Mouse (Mus musculus) adrenal gland, postnatal 36 days (tissue): Measurements from ENCODE around the gene Zmym3. TPM values are rescaled to one million over a fixed set of nuclear protein-coding genes. Genes with fewer than 3 reads are reported as not detected.
"Not testable (repeated sequence)": the region's sequence is repeated elsewhere in the genome, so short reads cannot be mapped to it uniquely, and the experiment has no call there.

Source experiments
- DNase-seq, 2 experiments: peaks; one replicate each; pipeline ENCODE4 v3.0.0; 2021; ENCODE audit warnings: mixed read lengths in 1 of 2
- total RNA-seq, 2 experiments: library from RNA; stranded (reverse); gene quantifications; 2 replicates each; pipeline ENCODE4 v1.2.3; 2021

Zmym3 gene
- total RNA-seq, 2 experiments from 2014 or later = 65.0 to 66.3 TPM

GRCm38 (mm10) chrX:101376190-101376968, 44.3 kb downstream of the Zmym3 start, which contains the start of gene Gjb1:
Gene Gjb1 (plus strand): TSS chrX:101376378.
- DNase-seq = no peak

GRCm38 (mm10) chrX:101372946-101373345, 47.7 kb downstream of the Zmym3 start:
- no peak for DNase-seq

GRCm38 (mm10) chrX:101370573-101370972, 50.1 kb downstream of the Zmym3 start:
- DNase-seq = no peak

DNA sequence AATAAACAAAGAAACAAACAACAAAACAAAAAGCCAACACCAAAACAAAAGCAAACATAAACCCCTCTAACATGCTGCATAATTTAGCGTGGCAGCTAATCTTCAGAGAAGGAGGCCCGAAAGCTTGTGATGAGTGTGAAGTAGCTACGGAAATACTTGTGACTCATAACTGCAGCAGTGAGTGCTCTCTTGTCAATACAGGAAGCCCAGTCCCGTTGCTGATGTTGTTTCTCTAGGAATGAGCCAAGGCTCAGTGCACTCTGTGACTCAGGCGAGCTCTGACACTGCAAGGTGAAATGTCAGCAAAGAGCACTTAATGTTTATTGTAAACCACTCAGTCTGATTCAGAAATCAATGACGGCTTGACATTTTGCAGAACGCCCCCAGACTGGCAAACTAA, 51.6 kb downstream of the Zmym3 start:
- peak; percentile 22 to 29 for DNase-seq

GRCm38 (mm10) chrX:101358902-101359301, 61.7 kb downstream of the Zmym3 start:
- DNase-seq = not testable (repeated sequence)

Other genes with a start within 250 kb of the Zmym3 start
- gene Snx12, start 198.3 kb downstream of the Zmym3 start, total RNA-seq = 10 to 100 TPM; 49.9 to 52.0 TPM
- 10 to 100 TPM; 28.1 to 35.2 TPM for gene Foxo4, start 166.3 kb downstream of the Zmym3 start, total RNA-seq
- not detected for gene Gm614, start 156.9 kb downstream of the Zmym3 start, total RNA-seq
- 10 to 100 TPM in 1 of 2 experiments, 1 to 10 TPM in 1; 5.7 to 10.2 TPM for gene Il2rg, start 152.6 kb downstream of the Zmym3 start, total RNA-seq
- gene Gm20489, start 151.8 kb downstream of the Zmym3 start, total RNA-seq = not detected
- 10 to 100 TPM; 32.2 to 35.1 TPM for gene Med12, start 146.8 kb downstream of the Zmym3 start, total RNA-seq
- gene Nlgn3, start 121.7 kb downstream of the Zmym3 start, total RNA-seq = 10 to 100 TPM; 18.5 to 28.4 TPM
- under 1 TPM in 1 of 2 experiments, not detected in 1; 0.20 TPM for gene Gjb1, start 44.5 kb downstream of the Zmym3 start, total RNA-seq
- gene Nono, start 8.5 kb upstream of the Zmym3 start, total RNA-seq = 100 to 1,000 TPM; 185 to 193 TPM
- under 1 TPM; 0.63 to 0.66 TPM for gene Itgb1bp2, start 28.2 kb upstream of the Zmym3 start, total RNA-seq
- 10 to 100 TPM; 33.1 to 48.1 TPM for gene Taf1, start 111.9 kb upstream of the Zmym3 start, total RNA-seq
- 100 to 1,000 TPM; 144 to 177 TPM for gene Ogt, start 219.2 kb upstream of the Zmym3 start, total RNA-seq